Comparison of ENCODE assay signal across 18 mouse cellular contexts in genomic region chrX:51895646-51896190, GRCm38 (mm10).
DNase-seq lines count a peak whose midpoint lies in the region; ATAC-seq and TF ChIP-seq lines count a peak whose summit lies in the region.
"Had no signal": no experiment of that assay in that cellular context is flagged by ENCODE, and none has a peak within 500 bp of the region (broad histone marks: within the 10 kb centered on the region; RNA-seq: fewer than 3 reads in every experiment).

No protein-coding gene starts in this region.

- H3K4me1 ChIP-seq in CH12.LX (ENCODE audit: control insufficient read depth in 1 of 2, insufficient read depth in 2 of 2) = no peaks in the 10 kb centered on the region
- no peaks in the 10 kb centered on the region for H3K4me1 ChIP-seq in hindbrain, embryonic 16.5 days (ENCODE audit: control insufficient read depth, insufficient read depth, low read depth, low read length)
- H3K4me1 ChIP-seq: forebrain, embryonic 15.5 days; heart, embryonic 13.5 days; hindbrain, embryonic 12.5 days; limb, embryonic 13.5 days; midbrain, embryonic 13.5 days; neural tube, embryonic 13.5 days had no signal

- no peak overlapping the region for H3K4me3 ChIP-seq in layer of hippocampus, adult 2 months
- H3K4me3 ChIP-seq in CH12.LX (replicated peaks in 1 of 3; ENCODE audit: low read depth in 2 of 3, low read length in 2 of 3, poor library complexity in 1 of 3) = no peak overlapping the region
- no peak overlapping the region for H3K4me3 ChIP-seq in hindbrain, embryonic 16.5 days (ENCODE audit: low read length)
- H3K4me3 ChIP-seq: forebrain, embryonic 15.5 days; heart, embryonic 13.5 days; hindbrain, embryonic 12.5 days; limb, embryonic 13.5 days; midbrain, embryonic 13.5 days; neural tube, embryonic 13.5 days had no signal

- DNase-seq in layer of hippocampus, adult 2 months (ENCODE audit: low spot score in 2 of 2) = no peak
- DNase-seq in layer of hippocampus, postnatal 10 days (ENCODE audit: low spot score in 2 of 2) = no peak
- DNase-seq in A20 (ENCODE audit: low read depth, low spot score) = peak; percentile 8
- no peak for DNase-seq in CH12.LX (ENCODE audit: extremely low read depth)
- DNase-seq in c-Kit-positive CD71-positive TER-119-negative erythroid progenitor cells, embryonic 14.5 days (ENCODE audit: low read depth) = peak; percentile 4
- DNase-seq in ovary, postnatal 36 days (ENCODE audit: low spot score) = no peak
- DNase-seq: adrenal gland, adult 2 months; gastrocnemius, postnatal 14 days; lung, postnatal 10 days; retina, postnatal 1 day; spleen, adult 18-20 months had no signal

- no peaks in the 10 kb centered on the region for H3K36me3 ChIP-seq in CH12.LX (replicated peaks in 1 of 2; ENCODE audit: control insufficient read depth in 1 of 2, insufficient read depth in 1 of 2, low read length in 1 of 2)
- H3K36me3 ChIP-seq in hindbrain, embryonic 16.5 days (ENCODE audit: control insufficient read depth, insufficient read depth, low read length) = no peaks in the 10 kb centered on the region
- H3K36me3 ChIP-seq: forebrain, embryonic 15.5 days; heart, embryonic 13.5 days; hindbrain, embryonic 12.5 days; limb, embryonic 13.5 days; midbrain, embryonic 13.5 days; neural tube, embryonic 13.5 days had no signal

- H3K79me2 ChIP-seq in CH12.LX (replicated peaks; ENCODE audit: control insufficient read depth, extremely low read depth, insufficient read depth, poor library complexity, severe bottlenecking) = no peaks in the 10 kb centered on the region

- H3K27me3 ChIP-seq in CH12.LX (replicated peaks) = no peaks in the 10 kb centered on the region
- H3K27me3 ChIP-seq in hindbrain, embryonic 16.5 days (replicated peaks; ENCODE audit: control insufficient read depth, insufficient read depth, low read length) = no peaks in the 10 kb centered on the region
- H3K27me3 ChIP-seq: forebrain, embryonic 15.5 days; heart, embryonic 13.5 days; hindbrain, embryonic 12.5 days; limb, embryonic 13.5 days; midbrain, embryonic 13.5 days; neural tube, embryonic 13.5 days had no signal

- in situ Hi-C loops in CH12.LX (cut with MboI; ENCODE audit: low pct_ligation_motif_present, low pct_unique_long_range_greater_than_20kb, low sequenced_read_pairs) = no loop called here

- TF ChIP-seq RAD21 in CH12.LX (IDR thresholded peaks at IDR 0.05; ENCODE audit: low read depth, low read length) = no peak; the same call in 1 of the 2 replicates

- no peak for ATAC-seq in hindbrain, embryonic 16.5 days
- ATAC-seq: forebrain, embryonic 15.5 days; midbrain, embryonic 13.5 days had no signal

- TF ChIP-seq POLR2A in CH12.LX (IDR thresholded peaks at IDR 0.05; ENCODE audit: low read depth, low read length) = no peak

- TF ChIP-seq CTCF in layer of hippocampus, adult 2 months (conservative IDR thresholded peaks at IDR 0.05) = peak; percentile 53
- peak; percentile 20 to 43; a peak in 2 of 4 replicates for TF ChIP-seq CTCF in CH12.LX (conservative IDR thresholded peaks at IDR 0.05 in 1 of 2, IDR thresholded peaks at IDR 0.05 in 1 of 2; ENCODE audit: low read depth in 2 of 2, low read length in 2 of 2)

- WGBS in hindbrain, embryonic 16.5 days = 68% methylated on average over 10 of the region's 10 CpGs

- no peak overlapping the region for H3K9ac ChIP-seq in CH12.LX (ENCODE audit: insufficient read depth, low read depth)
- H3K9ac ChIP-seq in hindbrain, embryonic 16.5 days (ENCODE audit: low read depth, low read length) = no peak overlapping the region
- H3K9ac ChIP-seq: forebrain, embryonic 15.5 days; heart, embryonic 13.5 days; hindbrain, embryonic 12.5 days; limb, embryonic 13.5 days; midbrain, embryonic 13.5 days; neural tube, embryonic 13.5 days had no signal

- no peak overlapping the region for H3K4me2 ChIP-seq in CH12.LX (ENCODE audit: insufficient read depth, low read depth, poor library complexity, severe bottlenecking)
- H3K4me2 ChIP-seq in hindbrain, embryonic 16.5 days (ENCODE audit: low read length) = no peak overlapping the region
- H3K4me2 ChIP-seq: forebrain, embryonic 15.5 days; heart, embryonic 13.5 days; hindbrain, embryonic 12.5 days; limb, embryonic 13.5 days; midbrain, embryonic 13.5 days; neural tube, embryonic 13.5 days had no signal

- TF ChIP-seq EP300 in CH12.LX (IDR thresholded peaks at IDR 0.05; ENCODE audit: low read length) = no peak

- dilution Hi-C loops in CH12.LX (cut with MboI; ENCODE audit: extremely low pct_ligation_motif_present, extremely low pct_unique_long_range_greater_than_20kb, low sequenced_read_pairs) = no loop called here

- no peak overlapping the region for H3K27ac ChIP-seq in layer of hippocampus, adult 2 months
- no peak overlapping the region for H3K27ac ChIP-seq in CH12.LX (ENCODE audit: insufficient read depth, low read depth)
- no peak overlapping the region for H3K27ac ChIP-seq in hindbrain, embryonic 16.5 days (ENCODE audit: low read depth, low read length)
- H3K27ac ChIP-seq: forebrain, embryonic 15.5 days; heart, embryonic 13.5 days; hindbrain, embryonic 12.5 days; limb, embryonic 13.5 days; midbrain, embryonic 13.5 days; neural tube, embryonic 13.5 days had no signal

- H3K9me3 ChIP-seq in CH12.LX (replicated peaks; ENCODE audit: low read length) = no peaks in the 10 kb centered on the region
- H3K9me3 ChIP-seq in hindbrain, embryonic 16.5 days (ENCODE audit: control insufficient read depth, low read length) = no peaks in the 10 kb centered on the region; the same call in 1 of the 2 replicates
- H3K9me3 ChIP-seq: forebrain, embryonic 15.5 days; hindbrain, embryonic 12.5 days; limb, embryonic 13.5 days; midbrain, embryonic 13.5 days; neural tube, embryonic 13.5 days had no signal

TF ChIP-seq in CH12.LX, 34 proteins besides CTCF, POLR2A, EP300 and RAD21:
- TF ChIP-seq E2F4 (IDR thresholded peaks at IDR 0.05; ENCODE audit: insufficient replicate concordance, low read depth, low read length) = no peak
- TF ChIP-seq SIN3A (IDR thresholded peaks at IDR 0.05; ENCODE audit: low read length) = no peak
- TF ChIP-seq GABPA (IDR thresholded peaks at IDR 0.05; ENCODE audit: insufficient replicate concordance, low read depth, low read length) = no peak
- TF ChIP-seq JUN (IDR thresholded peaks at IDR 0.05; ENCODE audit: insufficient read depth, low read depth, low read length) = no peak
- TF ChIP-seq ZC3H11A (IDR thresholded peaks at IDR 0.05; ENCODE audit: low read depth, low read length) = no peak
- TF ChIP-seq SMC3 (IDR thresholded peaks at IDR 0.05; ENCODE audit: low read depth, low read length) = no peak
- no peak for TF ChIP-seq UBTF (IDR thresholded peaks at IDR 0.05; ENCODE audit: low read depth, low read length)
- TF ChIP-seq CHD2 (IDR thresholded peaks at IDR 0.05; ENCODE audit: low read length) = no peak
- TF ChIP-seq BHLHE40 (IDR thresholded peaks at IDR 0.05; ENCODE audit: low read depth, low read length) = no peak
- TF ChIP-seq MYC (IDR thresholded peaks at IDR 0.05; ENCODE audit: low read depth, low read length) = no peak
- no peak for TF ChIP-seq ZNF384 (IDR thresholded peaks at IDR 0.05; ENCODE audit: low read depth, low read length)
- TF ChIP-seq TBP (conservative IDR thresholded peaks at IDR 0.05; ENCODE audit: low read depth, low read length) = no peak
- TF ChIP-seq KAT2A (IDR thresholded peaks at IDR 0.05; ENCODE audit: insufficient replicate concordance, low read length) = no peak
- TF ChIP-seq RCOR1 (conservative IDR thresholded peaks at IDR 0.05; ENCODE audit: low read depth, low read length) = no peak
- TF ChIP-seq CHD1 (IDR thresholded peaks at IDR 0.05; ENCODE audit: low read depth, low read length) = no peak
- TF ChIP-seq ZKSCAN1 (IDR thresholded peaks at IDR 0.05; ENCODE audit: borderline replicate concordance, low read depth, low read length) = no peak

Comparison
In these comparisons a context has a peak if more than half of its experiments do, and no peak if none do; other contexts are left out.
1. DNase-seq: peak in A20 (single experiment) and c-Kit-positive CD71-positive TER-119-negative erythroid progenitor cells, embryonic 14.5 days (single experiment); none in layer of hippocampus, adult 2 months (0 of 2), layer of hippocampus, postnatal 10 days (0 of 2), CH12.LX (single experiment) and ovary, postnatal 36 days (single experiment).